Mouse (Mus musculus) brown adipose tissue, adult 24 weeks (tissue): ENCODE results near the gene Mvk. TPM values are rescaled to one million over a fixed set of nuclear protein-coding genes. Genes with fewer than 3 reads are reported as not detected.

Experiments used
- H3K27ac ChIP-seq: fragments of 200-500 bp; replicated peaks from 2 replicates; pipeline ENCODE4 v1.5.1; 2012; ENCODE audit warnings: low read depth, mild to moderate bottlenecking, low read length
- H3K4me1 ChIP-seq: fragments of 200-500 bp; 2 replicates; pipeline ENCODE4 v1.6.1; 2012; ENCODE audit warnings: low read length, mixed read lengths; ENCODE audit not compliant: control insufficient read depth, insufficient read depth, insufficient read length
- H3K4me3 ChIP-seq: fragments of 200-500 bp; 2 replicates; pipeline ENCODE4 v1.5.1; 2012; ENCODE audit warnings: low read depth, mild to moderate bottlenecking, low read length, moderate library complexity; ENCODE audit not compliant: insufficient read depth
- polyA plus RNA-seq: library from polyadenylated mRNA; stranded (reverse); fragments of >200 nt; gene quantifications from 2 replicates; pipeline ENCODE4 v1.2.4, GENCODE M21; 2012; ENCODE audit not compliant: missing spikeins, insufficient read depth, insufficient read length

Mvk gene
- 23.0 and 23.4 TPM in 2 replicates for polyA plus RNA-seq

GRCm38 (mm10) chr5:114443566-114444367 lies at the start of gene Mvk, which contains the start of gene Mmab:
Mvk (plus strand) TSS chr5:114444269.
Mmab (minus strand) TSS chr5:114444060.
- H3K4me1 ChIP-seq, result no peaks in the 10 kb centered on the region
- H3K27ac ChIP-seq, result peak within 1 kb of the TSS; percentile 36
- peak within 1 kb of the TSS; percentile 76 for H3K4me3 ChIP-seq

GRCm38 (mm10) chr5:114406592-114406991 lies 37.5 kb upstream of the Mvk start:
- no peak overlapping the region for H3K27ac ChIP-seq
- H3K4me1 ChIP-seq, result no peaks in the 10 kb centered on the region
- no peak overlapping the region for H3K4me3 ChIP-seq

- Histone ChIP-seq H3K27ac (no peak overlapping the region), H3K4me3 (no peak overlapping the region), H3K4me1 (no peaks in the 10 kb centered on the region)
Measured at GRCm38 (mm10) chr5:114407269-114407668, 36.8 kb upstream of the Mvk start.

- no peak overlapping the region for H3K27ac ChIP-seq
- no peaks in the 10 kb centered on the region for H3K4me1 ChIP-seq
- no peak overlapping the region for H3K4me3 ChIP-seq
Measured at GRCm38 (mm10) chr5:114407810-114408209, 36.3 kb upstream of the Mvk start.

GRCm38 (mm10) chr5:114408846-114409245 lies 35.2 kb upstream of the Mvk start:
- no peak overlapping the region for H3K27ac ChIP-seq
- H3K4me3 ChIP-seq, result no peak overlapping the region
- no peaks in the 10 kb centered on the region for H3K4me1 ChIP-seq

GRCm38 (mm10) chr5:114410429-114410828 lies 33.6 kb upstream of the Mvk start:
- Histone ChIP-seq H3K4me1 (no peaks in the 10 kb centered on the region), H3K4me3 (no peak overlapping the region), H3K27ac (no peak overlapping the region)

GRCm38 (mm10) chr5:114412361-114412998 lies 31.6 kb upstream of the Mvk start:
- Histone ChIP-seq H3K4me1 (no peaks in the 10 kb centered on the region), H3K27ac (no peak overlapping the region), H3K4me3 (no peak overlapping the region)

DNA sequence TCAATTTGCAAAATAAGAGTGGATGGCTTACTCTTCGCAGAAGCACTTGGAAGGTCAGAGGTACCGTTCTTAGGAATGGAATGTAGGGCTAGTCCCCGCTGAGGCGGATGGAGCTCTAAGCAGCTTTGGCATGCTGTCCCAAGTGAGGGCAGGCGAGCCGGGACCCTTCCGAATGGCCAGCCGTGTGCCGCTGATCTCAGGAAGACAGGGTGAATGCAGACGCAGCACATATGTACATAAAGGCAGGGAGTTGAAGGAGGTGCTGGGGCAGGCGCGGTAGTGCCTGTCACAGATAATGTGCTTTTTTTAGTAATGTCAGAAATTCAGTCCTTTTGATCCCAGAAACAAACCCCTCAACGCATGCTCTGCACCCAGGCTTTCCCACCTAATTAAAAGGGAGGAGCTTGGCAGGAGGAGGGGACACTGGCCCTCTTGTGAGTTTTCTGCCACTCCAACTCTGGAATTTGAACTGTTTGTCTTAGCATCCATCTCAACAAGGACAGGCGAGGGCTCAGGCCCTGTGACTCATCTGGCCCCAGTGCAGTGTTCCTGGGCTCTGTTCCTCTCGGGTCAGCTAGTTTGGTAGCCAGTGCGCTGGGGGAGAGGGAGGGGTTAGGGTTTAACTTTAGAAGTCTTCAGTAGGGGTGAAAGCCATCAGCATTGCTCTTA lies 30.9 kb upstream of the Mvk start:
- Histone ChIP-seq H3K27ac (no peak overlapping the region), H3K4me1 (no peaks in the 10 kb centered on the region), H3K4me3 (no peak overlapping the region)

DNA sequence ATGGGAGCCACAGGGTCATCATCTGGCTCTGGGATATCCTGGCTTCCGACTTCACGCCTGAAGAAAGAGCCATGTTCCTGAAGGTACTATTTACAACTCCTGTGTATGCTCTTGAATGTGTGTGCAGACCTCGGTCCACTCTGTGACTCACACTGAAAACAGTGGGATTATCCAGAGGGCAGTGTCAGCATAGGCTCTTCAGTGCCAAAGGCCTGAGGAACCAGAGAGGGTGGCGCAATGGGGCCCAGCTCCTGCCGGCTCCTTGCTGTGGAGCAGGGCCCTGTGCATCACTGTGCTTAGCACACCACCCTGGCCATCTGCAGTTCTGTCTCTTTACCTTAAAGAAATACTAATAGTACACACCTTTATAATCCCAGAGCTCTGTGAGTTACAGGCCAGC lies 28.5 kb upstream of the Mvk start:
- no peak overlapping the region for H3K4me3 ChIP-seq
- no peaks in the 10 kb centered on the region for H3K4me1 ChIP-seq
- no peak overlapping the region for H3K27ac ChIP-seq

- Histone ChIP-seq H3K4me1 (no peaks in the 10 kb centered on the region), H3K4me3 (no peak overlapping the region), H3K27ac (no peak overlapping the region)
Measured at GRCm38 (mm10) chr5:114416855-114417254, 27.2 kb upstream of the Mvk start.

- no peak overlapping the region for H3K4me3 ChIP-seq
- H3K27ac ChIP-seq, result no peak overlapping the region
Measured at GRCm38 (mm10) chr5:114418541-114418940, 25.5 kb upstream of the Mvk start.

GRCm38 (mm10) chr5:114421561-114422298 lies 22.3 kb upstream of the Mvk start:
- no peak overlapping the region for H3K4me3 ChIP-seq
- H3K27ac ChIP-seq, result no peak overlapping the region
- H3K4me1 ChIP-seq, result no peaks in the 10 kb centered on the region

More at GRCm38 (mm10) chr5:114418541-114418940, 25.5 kb upstream of the Mvk start:
- no peaks in the 10 kb centered on the region for H3K4me1 ChIP-seq

DNA sequence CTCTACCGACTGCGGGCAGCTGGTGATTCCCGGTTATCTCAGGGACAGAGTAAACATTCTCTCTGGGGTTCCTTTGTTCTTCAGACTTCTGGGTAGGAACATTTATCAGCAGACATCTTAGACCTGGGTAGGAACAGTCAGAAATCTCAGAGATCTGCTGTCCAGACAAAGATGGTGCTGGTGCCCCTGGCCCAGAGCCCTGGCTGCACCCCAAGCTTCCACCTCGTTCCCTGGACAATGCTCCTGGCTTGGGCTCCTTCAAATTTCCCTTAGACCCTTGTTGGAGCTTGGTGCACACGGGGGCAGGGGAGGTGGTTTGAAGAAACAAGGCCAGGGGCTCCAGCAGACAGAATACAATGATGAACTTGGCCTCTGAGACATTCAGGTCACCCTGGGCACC lies 21.5 kb upstream of the Mvk start:
- no peak overlapping the region for H3K27ac ChIP-seq
- no peaks in the 10 kb centered on the region for H3K4me1 ChIP-seq
- H3K4me3 ChIP-seq, result no peak overlapping the region

DNA sequence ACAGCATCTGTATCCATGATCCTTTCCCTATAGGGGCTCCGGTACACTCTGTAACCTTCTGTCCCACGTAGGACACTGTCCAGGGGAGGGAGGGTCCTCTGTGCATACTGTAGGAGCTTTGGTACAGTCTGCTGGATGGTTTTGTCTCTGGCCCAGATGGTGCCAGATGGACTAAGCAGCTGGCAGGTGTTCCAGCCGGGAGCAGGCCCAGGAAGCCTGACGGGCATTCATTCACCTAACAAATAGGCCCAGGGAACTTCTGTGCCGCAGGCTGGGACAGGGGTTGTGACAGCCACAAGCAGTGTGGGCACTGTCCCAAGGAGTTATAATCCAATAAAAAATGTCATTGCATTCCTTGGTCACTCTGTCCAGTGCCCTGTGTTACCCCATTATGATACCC lies 20.1 kb upstream of the Mvk start:
- no peak overlapping the region for H3K4me3 ChIP-seq
- H3K27ac ChIP-seq, result no peak overlapping the region
- no peaks in the 10 kb centered on the region for H3K4me1 ChIP-seq

GRCm38 (mm10) chr5:114426732-114427131 lies 17.3 kb upstream of the Mvk start:
- no peak overlapping the region for H3K27ac ChIP-seq
- H3K4me1 ChIP-seq, result no peaks in the 10 kb centered on the region
- H3K4me3 ChIP-seq, result no peak overlapping the region
